Mouse (Mus musculus) bone marrow macrophage, adult 2 months (primary cell): ENCODE data around the gene Fam19a3.

ENCODE experiments used
- CTCF ChIP-seq: IDR thresholded peaks from 2 replicates; pipeline ENCODE4 v1.5.1; 2012; ENCODE audit warnings: low read depth, mild to moderate bottlenecking, low read length, moderate library complexity
- POLR2A ChIP-seq: IDR thresholded peaks from 2 replicates; pipeline ENCODE4 v1.6.1; 2012; ENCODE audit warnings: mild to moderate bottlenecking, low read depth, low read length, borderline replicate concordance

- TF ChIP-seq POLR2A (no peak), CTCF (no peak)
Observed at GRCm38 (mm10) chr3:104811752-104812151, 30.1 kb upstream of the Fam19a3 start.
